Mouse (Mus musculus) induced T-regulatory cell, adult 2 months (primary cell): Measurements from ENCODE around the gene Stau1.

ENCODE experiments used
- DNase-seq: peaks from one replicate; pipeline ENCODE4 v3.0.0-alpha.2; 2012; ENCODE audit warnings: low read depth

Gene Stau1

DNA sequence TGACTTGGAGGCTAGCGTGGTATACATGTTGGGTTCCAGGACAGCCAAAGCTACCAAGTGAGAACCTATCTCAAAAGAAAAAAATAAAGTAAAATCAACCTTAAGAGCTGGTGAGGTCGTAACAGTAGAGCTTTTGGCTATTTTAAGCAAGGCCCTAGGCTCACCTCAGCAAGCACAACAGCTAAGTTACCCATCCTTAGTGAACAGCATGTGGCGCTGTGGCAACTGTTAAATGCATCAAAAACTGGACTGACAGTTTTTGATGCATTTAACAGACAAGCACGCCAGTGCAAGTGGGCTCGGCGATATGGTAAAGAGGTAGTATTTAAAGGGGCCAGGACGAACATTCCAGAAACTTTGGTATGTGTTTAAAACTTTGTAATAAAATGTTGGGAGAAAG is 5.2 kb downstream of the Stau1 start:
- DNase-seq: no peak

DNA sequence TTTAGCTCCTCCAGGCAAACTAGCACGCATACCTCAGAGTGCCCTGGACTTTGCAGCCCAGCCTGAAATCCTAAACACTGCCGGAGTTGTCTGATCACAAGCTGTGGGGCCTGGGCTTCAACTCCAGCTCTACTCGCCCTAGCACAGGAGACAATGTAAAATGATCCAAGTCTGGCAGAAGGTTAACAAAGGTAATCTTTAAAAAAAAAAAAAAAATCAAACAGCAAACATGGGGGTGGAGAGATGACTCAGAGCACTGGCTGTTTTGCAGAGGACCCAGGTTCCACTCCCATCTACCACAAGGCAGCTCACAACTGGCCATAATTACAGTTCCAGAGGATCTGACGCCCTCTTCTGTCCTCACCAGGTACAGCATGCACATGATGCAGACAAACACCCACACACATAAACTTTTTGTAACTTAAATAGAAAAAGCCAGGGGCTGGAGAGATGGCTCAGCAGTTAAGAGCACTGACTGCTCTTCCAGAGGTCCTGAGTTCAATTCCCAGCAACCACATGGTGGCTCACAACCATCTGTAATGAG is 12.7 kb downstream of the Stau1 start:
- DNase-seq: no peak

DNA sequence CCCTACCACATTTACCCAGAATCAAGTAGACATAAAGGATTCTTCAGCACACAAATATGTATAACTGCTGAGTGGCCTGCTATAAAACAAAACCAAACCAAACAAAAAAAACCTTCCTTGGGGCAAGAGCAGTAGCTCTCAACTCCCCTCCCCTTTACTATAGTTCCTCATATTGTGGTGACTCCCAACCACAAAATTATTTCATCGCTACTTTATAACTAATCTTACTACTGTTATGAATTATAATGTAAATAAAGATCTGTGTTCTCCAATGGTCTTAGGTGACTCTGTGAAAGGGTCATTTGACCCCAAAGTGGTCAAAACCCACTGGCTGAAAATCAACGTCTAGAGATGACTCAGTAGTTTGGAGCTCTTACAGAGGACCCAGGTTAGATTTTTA is 15.9 kb downstream of the Stau1 start:
- DNase-seq: no peak

DNA sequence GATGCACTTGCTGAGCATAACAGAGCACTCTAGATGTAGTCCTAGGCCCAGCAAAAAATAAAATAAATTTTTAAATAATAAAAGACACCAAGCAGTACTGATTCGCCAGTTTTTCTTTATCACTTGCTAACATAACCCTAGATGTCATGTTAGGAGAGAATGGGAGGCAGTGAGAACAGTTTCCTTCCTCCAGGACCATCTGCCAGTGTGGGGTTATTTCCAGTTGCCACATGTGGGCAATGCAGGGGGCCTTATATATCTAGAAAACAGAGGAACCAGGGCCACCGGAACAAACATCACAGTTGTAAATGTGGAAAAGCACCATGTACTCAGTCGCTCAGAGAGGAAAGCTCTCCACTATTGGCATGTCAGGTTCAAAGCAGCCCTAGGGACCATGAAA is 18.6 kb downstream of the Stau1 start:
- DNase-seq: no peak

DNA sequence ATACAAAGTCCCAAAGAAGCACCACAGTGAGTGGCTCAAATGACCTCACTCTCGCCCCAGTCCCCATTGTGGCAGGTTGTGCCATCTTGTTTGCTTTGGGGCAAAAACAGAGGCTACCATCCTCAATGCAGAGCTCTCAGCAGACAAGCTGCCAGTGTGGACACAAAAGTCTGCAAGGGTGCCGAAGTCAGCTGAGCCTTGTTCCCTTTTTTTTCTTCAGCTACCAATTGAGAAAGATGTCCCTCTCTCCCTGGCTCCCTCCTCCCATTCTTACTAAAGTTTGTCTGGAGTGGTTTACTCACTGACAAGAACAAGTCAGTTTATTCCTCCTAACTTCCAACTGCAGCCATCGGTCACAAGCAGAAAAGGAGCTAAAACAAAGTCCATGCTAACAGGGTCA is 19.7 kb downstream of the Stau1 start:
- no peak for DNase-seq

DNA sequence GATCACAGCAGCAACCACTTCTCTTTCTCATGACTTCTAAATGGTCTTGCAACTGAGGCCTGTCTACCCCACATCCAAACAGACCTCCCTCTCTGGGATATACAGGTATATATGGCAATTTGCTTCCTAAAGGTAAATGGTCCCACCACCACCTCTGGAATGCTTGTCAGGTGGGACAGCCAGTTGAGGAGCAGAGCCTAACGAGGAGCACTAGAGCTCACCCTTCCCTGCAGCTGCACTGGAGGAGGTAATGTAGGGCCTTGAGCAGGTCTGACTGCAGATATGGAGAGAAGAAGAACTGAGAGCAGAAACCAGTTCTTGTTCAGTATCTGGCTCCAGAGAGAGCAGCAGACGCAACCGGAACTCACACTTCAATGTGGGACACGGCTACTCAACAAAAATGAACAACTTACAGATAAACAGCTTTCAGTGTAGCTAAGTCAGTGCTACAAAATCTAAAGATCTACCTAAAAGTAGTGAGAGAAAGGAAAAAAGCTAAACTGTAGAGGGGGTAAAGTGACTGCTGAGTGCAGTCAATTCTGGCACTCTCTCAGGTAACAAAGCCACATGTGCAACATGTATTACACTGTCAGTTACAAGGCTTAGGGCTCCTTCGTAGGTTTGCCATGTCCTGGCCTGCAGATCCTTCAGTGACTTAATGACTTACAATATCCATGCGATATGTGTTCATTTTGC is 21.8 kb downstream of the Stau1 start:
- no peak for DNase-seq

DNA sequence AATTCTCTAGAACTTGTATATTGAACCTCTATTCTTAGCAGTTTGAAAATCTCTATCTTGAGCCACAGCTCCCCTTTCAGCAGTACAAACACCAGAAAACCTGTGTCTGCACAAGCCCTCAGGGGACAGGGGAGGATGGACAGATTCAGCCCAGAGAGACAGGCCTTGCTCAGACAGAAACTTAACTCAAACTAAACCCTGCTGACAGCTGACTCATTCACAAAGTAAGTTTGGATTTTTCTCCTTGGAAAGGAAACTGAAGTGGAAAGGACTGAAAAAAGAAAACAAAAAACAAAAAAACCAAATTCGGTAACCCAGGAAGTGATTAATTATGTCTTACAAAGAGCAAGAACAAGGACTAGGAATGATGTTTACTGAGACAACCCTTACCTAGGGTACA is 22.9 kb downstream of the Stau1 start:
- no peak for DNase-seq

DNA sequence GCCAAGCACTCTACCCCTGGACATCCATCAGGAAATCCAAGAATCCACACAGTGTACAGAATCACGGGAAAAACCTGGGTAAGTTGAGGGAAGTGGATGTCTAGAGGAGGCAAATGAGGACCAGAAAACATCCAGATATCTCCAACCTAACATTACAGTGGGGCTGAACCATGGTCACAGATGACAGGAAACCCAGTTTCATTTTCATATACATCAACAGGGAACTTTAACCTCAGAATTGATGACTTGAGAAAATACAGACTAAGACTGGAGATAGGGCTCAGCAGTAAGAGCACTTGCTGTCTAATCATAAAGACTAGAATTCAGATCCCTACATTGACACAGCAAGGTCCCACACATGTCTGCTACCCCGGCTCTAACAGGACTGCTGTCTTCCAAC is 31.3 kb downstream of the Stau1 start:
- DNase-seq: peak; percentile 60

DNA sequence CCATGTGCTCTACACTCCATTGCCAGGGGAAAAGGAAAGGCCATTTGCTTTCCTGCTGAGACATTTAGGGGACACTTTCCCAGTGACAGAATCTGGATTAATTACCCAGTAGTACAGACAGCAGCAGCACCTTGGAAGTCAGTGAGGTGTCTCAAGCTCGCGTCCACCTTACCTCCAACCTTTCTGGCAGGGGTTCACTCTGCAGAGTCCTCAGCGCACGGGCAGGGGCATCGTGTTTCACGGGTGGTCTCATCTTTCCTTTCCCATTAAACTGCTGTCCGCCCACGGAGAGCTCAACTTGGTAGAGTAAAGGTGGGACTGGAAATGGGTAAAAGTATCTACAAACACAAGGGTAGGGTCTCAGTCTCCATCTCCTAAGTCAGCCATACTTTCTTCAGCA is 32.8 kb downstream of the Stau1 start:
- no peak for DNase-seq

DNA sequence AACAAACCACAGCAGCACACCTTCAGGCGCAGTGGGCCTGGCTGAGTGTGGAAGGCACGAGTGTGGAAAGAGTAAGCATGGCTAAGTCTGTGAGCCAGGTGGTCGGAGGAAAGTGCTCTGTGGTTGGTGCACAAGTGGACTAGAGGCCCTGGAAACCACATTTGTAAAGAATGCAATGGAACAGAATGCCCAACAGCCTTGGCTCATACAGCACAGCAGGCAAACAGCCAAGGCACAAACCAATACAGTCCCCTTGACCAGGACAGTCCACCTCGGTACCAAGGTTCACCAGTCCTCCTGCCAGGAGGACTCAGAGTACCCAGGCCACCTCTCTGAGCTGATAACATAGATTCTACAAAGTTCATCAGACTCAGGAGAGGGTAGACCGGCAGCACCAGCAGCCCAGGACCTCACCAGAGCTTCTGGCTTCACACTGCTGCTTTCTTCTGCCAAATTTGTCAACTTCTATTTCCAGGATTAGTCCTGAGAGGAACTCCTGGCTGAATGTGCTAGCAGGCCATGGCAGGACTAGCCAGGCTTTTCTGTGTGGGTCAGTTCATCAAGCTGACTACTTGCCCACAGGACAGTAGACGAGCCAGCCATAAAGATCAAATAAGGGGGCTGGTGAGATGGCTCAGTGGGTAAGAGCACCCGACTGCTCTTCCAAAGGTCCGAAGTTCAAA is 35.3 kb downstream of the Stau1 start:
- DNase-seq: no peak

DNA sequence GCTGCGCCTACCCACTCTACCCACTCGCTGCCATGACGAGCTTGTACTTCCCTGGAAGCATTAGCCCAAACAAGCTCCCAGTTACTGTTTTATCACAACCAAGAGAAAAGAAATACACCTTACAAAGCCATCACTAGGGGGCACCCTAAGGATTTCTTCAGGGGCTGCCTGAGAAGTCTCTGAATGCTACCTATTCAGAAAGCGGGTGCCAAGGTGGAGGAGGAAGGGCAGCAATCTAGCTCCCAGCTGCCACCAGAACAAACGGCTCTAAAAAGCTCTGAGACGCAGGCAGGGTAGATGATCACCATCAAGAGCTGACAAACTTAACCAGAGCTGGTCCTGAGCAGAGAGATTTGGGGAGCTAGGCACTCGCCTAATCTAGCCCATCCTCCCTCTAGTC is 39.3 kb downstream of the Stau1 start:
- peak; percentile 81 for DNase-seq

DNA sequence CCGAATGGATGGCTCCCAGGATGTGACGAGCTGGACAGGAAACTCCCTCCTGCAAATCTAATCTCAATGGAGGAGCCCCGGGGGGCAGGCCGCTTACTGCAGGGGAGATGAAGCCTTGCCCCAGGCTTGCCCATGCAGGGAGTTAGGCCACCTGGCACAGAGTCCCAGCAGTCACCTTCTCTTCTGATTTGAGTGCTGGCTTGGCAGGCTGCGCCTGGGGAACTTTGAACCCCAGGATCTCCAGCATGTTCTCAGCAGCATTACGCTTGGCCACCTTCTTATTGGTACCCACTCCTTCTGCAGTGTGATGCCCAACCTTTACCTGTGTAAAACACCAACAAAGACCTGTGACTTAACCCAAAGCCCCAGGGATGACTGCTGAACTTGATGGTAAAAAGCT is 43.9 kb downstream of the Stau1 start:
- DNase-seq: no peak

DNA sequence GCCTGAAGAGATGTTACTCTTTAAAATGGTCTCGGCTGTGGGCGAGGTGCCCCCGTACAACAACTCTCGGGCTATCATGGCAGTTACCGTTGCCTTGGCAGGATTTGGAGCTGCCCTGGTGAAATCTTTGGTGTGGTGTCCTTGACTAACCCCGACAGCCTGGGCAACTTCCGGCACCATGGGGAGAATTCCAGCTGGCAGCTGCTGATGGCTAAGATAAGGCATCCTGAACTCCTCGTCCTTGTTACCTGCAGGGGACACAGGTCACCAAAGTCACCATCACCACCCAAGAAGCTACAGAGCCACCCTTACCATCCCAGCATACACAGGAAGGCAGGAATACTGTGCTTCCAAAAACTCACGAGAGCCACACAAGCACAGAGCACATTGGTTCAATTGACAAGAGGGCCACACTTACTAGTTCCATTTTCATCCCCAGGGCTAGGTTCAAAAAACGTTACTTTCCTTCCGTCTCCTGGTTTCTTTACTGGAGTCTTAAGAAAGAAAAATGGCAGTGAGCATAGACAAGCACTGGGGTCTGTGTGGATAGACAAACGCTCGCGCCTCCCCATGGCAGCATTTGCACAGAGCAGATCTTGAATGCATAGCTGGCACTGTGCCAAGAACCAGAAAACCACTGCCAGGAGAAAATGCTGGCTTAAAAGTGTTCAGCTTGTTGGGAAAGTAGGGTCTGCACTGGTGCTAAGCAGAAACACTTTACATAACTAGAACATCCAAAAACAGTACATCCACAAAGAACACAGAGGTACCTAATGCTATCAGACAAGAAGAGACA is 45.0 kb downstream of the Stau1 start:
- DNase-seq: no peak

DNA sequence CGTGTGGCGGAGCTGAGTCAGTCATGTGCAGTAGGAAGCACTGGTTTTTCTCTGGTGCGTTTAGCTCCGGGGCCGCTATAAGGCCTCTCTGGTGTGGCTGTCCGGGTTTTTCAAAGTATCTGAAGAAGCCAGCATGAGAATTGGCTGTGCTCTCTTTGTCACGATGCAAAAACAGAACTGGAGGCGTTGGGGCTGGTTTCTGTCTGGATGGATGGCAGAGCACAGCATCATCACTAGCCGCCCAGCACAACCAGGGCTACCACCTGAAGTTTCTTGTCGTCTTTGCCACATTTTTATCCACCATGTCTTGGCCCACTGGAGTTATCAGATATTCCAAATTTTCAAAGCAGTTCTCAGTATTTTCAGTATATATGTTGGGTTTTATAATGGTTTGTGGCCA is 47.2 kb downstream of the Stau1 start:
- DNase-seq: no peak

DNA sequence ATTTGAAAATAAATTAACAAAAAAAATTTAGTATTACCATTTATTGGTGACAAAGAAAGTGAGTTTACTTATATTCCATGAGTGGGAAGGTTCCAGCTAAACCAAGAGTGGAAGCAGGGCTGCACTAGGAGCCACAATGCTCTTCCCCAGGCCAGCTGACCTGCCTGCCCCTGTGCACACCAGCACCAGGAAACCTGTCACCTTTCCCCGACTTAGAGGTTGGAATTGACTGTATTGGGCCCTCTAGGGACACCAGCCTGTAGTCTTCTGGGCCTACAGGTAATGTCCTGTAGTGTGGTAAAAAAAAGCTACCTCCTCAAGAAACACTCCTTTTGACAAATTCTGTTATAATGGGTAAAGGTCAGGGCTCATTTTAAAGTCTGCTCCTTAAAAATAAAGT is 47.9 kb downstream of the Stau1 start:
- no peak for DNase-seq

DNA sequence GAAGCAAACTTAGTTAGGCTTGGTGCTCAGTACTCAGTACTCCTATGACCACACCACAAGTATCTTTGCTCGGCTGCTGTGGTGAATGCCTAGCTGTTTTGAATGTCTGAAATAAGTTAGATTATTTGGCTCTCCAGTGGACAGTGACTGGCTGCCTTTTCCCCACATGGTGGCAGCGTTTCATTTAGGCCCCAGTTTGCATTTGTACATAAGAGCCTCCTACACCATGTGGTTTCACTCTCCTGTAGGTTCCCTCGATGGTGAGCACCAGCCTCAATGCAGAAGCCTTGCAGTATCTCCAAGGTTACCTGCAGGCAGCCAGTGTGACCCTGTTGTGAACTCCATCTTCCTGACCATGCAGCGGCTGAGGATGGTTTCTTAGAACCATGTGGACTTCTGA is 50.6 kb downstream of the Stau1 start:
- peak; percentile 36 for DNase-seq

DNA sequence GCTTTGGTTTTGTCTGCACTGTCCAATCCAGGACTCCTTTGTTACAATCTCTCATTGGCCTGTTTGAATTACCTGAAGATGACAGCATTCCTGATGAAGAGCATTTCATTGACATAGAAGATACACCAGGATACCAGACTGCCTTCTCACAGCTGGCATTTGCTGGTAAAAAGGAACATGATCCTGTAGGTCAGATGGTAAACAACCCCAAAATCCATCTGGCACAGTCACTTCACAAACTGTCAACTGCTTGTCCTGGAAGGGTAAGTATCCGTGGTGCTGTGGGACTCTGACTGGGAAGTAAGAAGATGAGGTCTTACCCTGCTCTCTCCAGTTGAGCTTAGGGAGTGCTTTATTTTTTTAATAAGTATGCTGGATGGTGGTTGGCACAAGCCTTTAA is 51.8 kb downstream of the Stau1 start:
- DNase-seq: no peak

DNA sequence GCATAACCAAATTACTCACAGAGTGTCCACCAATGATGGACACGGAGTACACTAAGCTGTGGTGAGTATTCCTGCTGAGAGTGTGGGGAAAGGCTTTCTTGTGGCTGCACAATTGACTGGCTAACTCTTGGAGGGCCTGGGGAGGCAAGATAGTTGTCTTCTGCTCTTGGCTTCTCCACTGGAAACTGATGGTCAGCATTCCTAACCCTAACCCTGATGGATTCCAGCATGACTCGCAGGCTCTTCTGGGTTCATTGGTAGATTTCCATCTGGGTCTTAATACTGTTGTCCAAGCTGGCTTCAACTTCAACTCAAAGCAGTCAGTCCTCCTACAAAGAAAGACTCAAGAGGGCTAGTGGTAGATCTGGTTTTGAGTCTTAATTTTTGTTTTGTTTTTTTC is 53.0 kb downstream of the Stau1 start:
- no peak for DNase-seq

DNA sequence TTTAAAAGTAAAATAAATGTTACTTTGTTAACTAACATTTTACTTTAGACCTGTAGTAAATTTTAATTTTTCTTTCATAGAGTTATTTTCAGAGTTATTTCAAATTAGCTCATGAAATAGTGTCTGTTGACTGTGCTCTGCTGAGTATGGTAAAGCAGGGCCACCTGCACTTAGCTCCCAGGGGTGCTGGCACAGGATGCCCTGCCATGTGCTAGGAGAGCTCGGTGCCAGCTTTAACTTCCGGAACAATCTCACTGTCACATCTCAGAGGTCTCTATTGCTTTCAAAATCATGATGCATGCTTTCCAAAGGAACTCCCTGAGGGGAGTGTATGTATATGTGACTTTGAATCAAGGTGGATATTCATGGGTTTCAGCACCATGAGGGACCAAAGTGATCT is 59.9 kb downstream of the Stau1 start:
- no peak for DNase-seq

DNA sequence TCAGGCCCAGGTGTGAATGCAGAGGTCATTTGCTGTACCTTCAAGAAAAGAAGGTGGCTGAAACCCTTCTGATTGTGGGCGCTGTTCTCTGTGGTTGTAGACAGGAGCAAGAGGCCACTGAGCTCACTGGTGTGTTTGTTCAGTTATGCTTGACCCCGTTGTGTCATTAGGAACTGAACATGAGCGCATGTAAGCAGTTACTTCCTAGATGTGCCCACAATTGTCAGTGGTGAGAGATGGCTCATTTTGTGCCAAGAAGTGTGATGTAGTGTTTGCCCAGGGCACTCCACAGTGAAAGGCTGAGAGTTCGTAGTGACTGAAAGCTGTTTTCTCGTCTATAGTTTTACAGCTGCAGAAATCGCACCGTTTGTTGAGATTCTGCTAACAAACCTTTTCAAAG is 60.5 kb downstream of the Stau1 start:
- DNase-seq: no peak

DNA sequence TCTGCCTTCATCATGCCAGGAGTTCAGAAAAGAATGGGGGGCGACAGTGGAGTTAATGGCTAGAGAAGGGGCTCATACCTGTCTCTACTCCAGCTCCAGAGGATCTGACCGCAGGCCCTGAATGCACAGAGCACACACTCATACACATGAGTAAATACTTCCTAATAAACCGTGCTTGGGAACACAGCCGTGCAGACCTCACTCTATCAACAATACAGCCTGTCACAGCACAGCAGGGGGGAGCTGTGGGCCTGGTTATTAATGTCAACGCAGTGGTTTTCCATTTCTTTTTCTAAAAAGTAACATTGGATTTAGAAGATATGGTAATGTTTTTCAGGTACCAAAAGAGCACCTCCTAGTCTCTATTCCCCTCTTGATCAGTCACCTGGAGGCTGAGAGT is 61.7 kb downstream of the Stau1 start:
- DNase-seq: no peak

DNA sequence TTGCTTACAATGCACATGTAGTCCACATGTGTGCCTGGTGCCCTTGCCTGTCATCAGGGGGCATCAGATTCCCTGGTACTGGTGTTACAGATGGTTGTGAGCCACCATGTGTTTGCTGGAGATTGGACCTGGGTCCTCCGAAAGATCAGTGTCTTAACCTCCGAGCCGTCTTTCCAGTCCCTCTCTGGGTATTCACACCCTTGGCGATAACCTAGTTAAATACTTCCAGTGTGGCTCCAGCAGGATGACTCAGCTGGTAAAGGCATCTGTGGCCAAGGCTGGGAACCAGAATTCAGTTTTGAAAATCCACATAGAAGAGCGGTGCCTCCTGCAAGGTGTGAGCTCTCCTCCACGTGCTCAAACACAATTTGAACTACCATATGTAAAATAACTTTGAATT is 62.2 kb downstream of the Stau1 start:
- DNase-seq: no peak

DNA sequence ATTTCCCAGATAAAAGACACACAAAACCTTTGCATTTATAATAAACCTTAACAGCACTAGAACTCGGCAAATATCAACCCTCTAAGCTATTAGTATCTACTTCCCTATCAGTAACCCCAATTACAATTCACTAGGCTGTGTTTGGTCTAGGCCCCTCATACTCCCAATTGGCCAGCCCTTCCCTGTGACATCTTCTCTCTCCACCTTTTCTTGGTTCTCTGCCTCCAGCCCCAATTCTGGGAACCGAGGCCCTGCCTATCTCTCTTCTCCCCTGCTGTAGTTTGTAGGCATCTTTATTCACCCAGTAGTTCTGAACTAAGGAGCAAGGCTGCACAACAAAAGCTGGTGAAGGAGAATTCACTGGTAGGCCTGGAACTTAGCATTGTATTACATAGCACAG is 72.1 kb downstream of the Stau1 start:
- no peak for DNase-seq
